Mouse (Mus musculus) liver, adult 2 months (tissue): ENCODE results near the gene Hdac7. TPM values are rescaled to one million over a fixed set of nuclear protein-coding genes. Genes with fewer than 3 reads are reported as not detected.
A peak's percentile ranks its signal among the peaks of the same experiment; 100 is the strongest.

Experiments
- DNase-seq: peaks from one replicate; pipeline ENCODE4 v3.0.0-alpha.2; 2011; ENCODE audit warnings: low read depth, low spot score; ENCODE audit errors: extremely low read depth
- H3K27ac ChIP-seq: fragments of 200-500 bp; replicated peaks from 2 replicates; pipeline ENCODE4 v1.5.1; 2012; ENCODE audit warnings: low read depth, mild to moderate bottlenecking, control low read depth, inconsistent platforms, low read length; ENCODE audit not compliant: insufficient read depth
- H3K27me3 ChIP-seq: fragments of 200-500 bp; 2 replicates; pipeline ENCODE4 v1.6.1; 2012; ENCODE audit warnings: mild to moderate bottlenecking, moderate library complexity, low read length, inconsistent platforms; ENCODE audit not compliant: control insufficient read depth, insufficient read depth
- H3K36me3 ChIP-seq: fragments of 200-500 bp; 2 replicates; pipeline ENCODE4 v1.6.1; 2012; ENCODE audit warnings: low read length, inconsistent platforms; ENCODE audit not compliant: control insufficient read depth, insufficient read depth
- H3K4me1 ChIP-seq: fragments of 200-500 bp; 2 replicates; pipeline ENCODE4 v1.6.1; 2011; ENCODE audit warnings: low read length; ENCODE audit not compliant: control insufficient read depth, insufficient read depth
- H3K4me3 ChIP-seq: fragments of 200-500 bp; 2 replicates; pipeline ENCODE4 v1.5.1; 2011; ENCODE audit warnings: low read depth, mild to moderate bottlenecking, control low read depth, low read length, moderate library complexity; ENCODE audit not compliant: insufficient read depth
- H3K79me2 ChIP-seq: fragments of 200-500 bp; 2 replicates; pipeline ENCODE4 v1.6.1; 2012; ENCODE audit warnings: inconsistent platforms, mild to moderate bottlenecking, low read length, moderate library complexity; ENCODE audit not compliant: control insufficient read depth, insufficient read depth
- H3K9ac ChIP-seq: fragments of 200-500 bp; 2 replicates; pipeline ENCODE4 v1.6.1; 2012; ENCODE audit warnings: low read depth, mild to moderate bottlenecking, control low read depth, inconsistent platforms, low read length
- CTCF ChIP-seq: fragments of 200-500 bp; IDR thresholded peaks from 2 replicates; pipeline ENCODE4 v1.5.1; 2011; ENCODE audit warnings: low read depth, low read length, control low read depth
- POLR2A ChIP-seq: fragments of 200-500 bp; IDR thresholded peaks from 2 replicates; pipeline ENCODE4 v1.6.1; 2011; ENCODE audit warnings: low read length, control low read depth; ENCODE audit not compliant: insufficient read depth; ENCODE audit errors: extremely low read depth
- WGBS: fragments of 180-500 bp; shearing (Covaris S2); methylation state at CpG from one replicate; pipeline ENCODE4 v1.1.7; 2018; 5-methylcytosine and 5-hydroxymethylcytosine counted together
- polyA plus RNA-seq: library from polyadenylated mRNA; depleted of rRNA; stranded (reverse); fragments of >200 nt; gene quantifications from 2 replicates; pipeline ENCODE4 v1.2.3, GENCODE M21; 2012
- total RNA-seq: library from RNA; depleted of rRNA; stranded (reverse); fragments of >200 nt; gene quantifications from 2 replicates; pipeline ENCODE4 v1.2.3, GENCODE M21; 2014

The Hdac7 gene
- total and polyA plus RNA-seq, 2 experiments: 2.5 to 9.5 TPM

DNA sequence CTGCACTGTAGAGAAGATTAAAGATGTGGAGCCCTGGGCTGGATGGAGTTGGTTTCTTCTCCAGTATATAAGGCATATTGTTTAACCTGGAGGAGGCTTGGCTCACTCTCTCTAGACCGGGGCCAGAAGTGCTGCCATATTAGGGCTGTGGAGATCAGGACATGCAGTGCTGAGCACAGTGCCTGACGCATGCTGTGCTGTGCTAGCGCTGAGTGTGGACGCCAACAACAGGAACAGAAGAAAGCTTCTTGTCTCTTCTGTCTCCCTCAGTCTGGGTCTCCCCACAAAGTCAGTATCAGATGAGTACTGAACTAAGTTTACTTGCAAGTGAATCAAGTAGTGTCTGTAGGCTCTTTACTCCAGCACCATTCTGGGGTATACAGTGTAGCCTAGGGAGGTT is 4.8 kb downstream of the Hdac7 start:
- WGBS: 91% methylated on average over 4 of the region's 4 CpGs
- Histone ChIP-seq H3K27ac (no peak overlapping the region), H3K4me1 (peaks cover 8% of the 10 kb centered on the region)

DNA sequence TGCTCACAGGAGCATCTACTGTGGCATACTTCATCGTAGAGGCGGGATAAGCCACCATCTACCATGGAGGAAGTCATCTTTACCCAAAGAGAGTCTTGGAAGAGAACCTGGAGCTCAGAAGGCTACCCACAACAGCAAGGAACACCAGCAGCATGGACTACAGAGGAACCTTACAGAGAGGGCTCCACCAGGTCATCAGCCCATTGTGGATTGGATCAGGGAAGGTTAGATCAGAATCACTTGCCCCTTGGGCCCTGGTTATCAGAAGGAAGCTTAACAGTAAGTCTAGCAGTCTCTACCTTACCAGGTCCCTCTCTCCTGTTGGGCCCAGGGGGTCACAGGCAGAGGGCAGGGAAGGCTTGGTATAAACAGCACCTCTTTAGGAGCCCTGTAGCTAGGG is 5.3 kb downstream of the Hdac7 start:
- TF ChIP-seq POLR2A: no peak
- TF ChIP-seq CTCF: no peak
- H3K4me1 ChIP-seq: peaks cover 8% of the 10 kb centered on the region
- H3K27ac ChIP-seq: no peak overlapping the region
- no peak for DNase-seq
- no peak overlapping the region for H3K9ac ChIP-seq
- H3K4me3 ChIP-seq: no peak overlapping the region
- H3K36me3 ChIP-seq: no peaks in the 10 kb centered on the region
- WGBS: 91% methylated on average over 2 of the region's 2 CpGs
- no peaks in the 10 kb centered on the region for H3K27me3 ChIP-seq
- no peaks in the 10 kb centered on the region for H3K79me2 ChIP-seq

More for the DNA sequence above, 4.8 kb downstream of the Hdac7 start:
- Histone ChIP-seq H3K9ac (no peak overlapping the region), H3K36me3 (no peaks in the 10 kb centered on the region), H3K27me3 (no peaks in the 10 kb centered on the region), H3K79me2 (no peaks in the 10 kb centered on the region), H3K4me3 (no peak overlapping the region)
- no peak for DNase-seq
- TF ChIP-seq CTCF (no peak), POLR2A (no peak)

DNA sequence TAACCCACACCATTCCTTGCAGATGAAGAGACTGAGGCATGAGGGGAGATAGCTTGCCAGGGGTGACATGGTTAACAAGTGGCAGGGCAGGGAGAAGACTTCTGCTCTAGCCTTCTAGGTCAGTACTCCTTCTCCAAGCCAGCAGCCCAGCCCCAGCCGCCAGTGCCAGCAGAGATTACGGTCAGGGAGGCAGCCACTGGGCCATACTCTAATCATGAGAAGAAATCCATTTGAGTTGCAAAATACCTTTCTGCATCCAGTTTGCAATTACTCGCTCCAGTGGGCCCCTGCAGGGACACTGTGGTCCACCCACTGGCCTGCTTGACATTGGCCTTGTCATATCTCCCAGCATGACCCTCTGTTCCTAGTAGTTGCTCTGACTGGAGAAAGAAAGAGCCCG is 5.9 kb downstream of the Hdac7 start:
- DNase-seq: no peak
- 86% methylated on average over 4 of the region's 4 CpGs for WGBS
- Histone ChIP-seq H3K36me3 (no peaks in the 10 kb centered on the region), H3K4me1 (peaks cover 8% of the 10 kb centered on the region), H3K27ac (no peak overlapping the region), H3K4me3 (no peak overlapping the region), H3K27me3 (no peaks in the 10 kb centered on the region), H3K79me2 (no peaks in the 10 kb centered on the region), H3K9ac (no peak overlapping the region)
- TF ChIP-seq CTCF (no peak), POLR2A (no peak)

DNA sequence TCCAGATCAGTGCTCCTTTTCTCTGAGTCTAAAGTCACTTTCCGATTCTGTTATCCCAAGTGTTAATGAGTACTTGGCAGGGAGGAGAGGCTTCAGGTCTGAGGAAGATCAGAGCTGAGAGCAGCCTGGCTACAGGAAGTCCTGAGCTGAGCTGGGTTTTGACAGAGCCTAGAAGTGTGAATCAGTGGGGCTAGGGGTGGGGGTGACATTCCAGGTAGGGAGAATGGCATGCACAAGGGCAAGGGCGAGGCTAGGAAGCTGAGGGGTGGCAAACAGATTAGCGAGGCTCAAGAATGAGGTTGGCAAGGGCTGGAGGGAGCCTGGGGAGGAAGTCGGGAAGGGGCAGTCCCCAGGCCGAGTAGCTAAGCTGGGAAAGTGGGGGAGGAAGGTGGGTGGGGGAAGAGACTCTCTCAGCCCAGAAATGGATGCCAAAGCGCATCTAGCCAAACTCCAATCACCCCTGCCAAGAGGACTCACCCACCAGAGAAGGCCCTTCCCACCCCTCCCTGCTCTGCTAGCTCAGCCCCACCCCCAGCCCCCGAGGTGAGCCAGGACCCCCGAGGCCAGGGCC is 6.7 kb downstream of the Hdac7 start:
- no peaks in the 10 kb centered on the region for H3K79me2 ChIP-seq
- 22% methylated on average over 8 of the region's 8 CpGs for WGBS
- H3K4me1 ChIP-seq: peaks cover 8% of the 10 kb centered on the region
- DNase-seq: no peak
- H3K36me3 ChIP-seq: no peaks in the 10 kb centered on the region
- H3K4me3 ChIP-seq: no peak overlapping the region
- no peaks in the 10 kb centered on the region for H3K27me3 ChIP-seq
- no peak for TF ChIP-seq POLR2A
- no peak for TF ChIP-seq CTCF
- H3K27ac ChIP-seq: 0 out of 2 replicates have a peak overlapping the region, but pooled peaks have one; percentile 2
- H3K9ac ChIP-seq: no peak overlapping the region

DNA sequence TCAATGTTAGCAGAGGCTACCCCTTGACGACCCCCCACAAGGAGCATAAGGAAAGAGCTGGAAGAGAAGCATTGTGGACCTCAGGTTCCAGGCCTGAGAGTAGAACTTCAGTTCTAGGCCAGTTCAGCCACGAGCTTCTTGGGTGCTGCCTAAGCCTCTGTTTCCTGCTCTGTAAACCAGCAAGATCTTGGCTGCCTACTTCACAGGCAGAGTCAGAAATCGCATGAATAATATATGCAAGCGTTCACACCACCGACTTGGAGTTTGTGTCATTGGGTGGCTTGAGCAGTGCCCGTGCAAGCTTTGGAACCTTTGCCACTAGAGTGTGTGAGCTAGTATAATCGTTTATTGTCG is 7.4 kb downstream of the Hdac7 start:
- DNase-seq: no peak
- no peak overlapping the region; the same call in 1 of the 2 replicates for H3K27ac ChIP-seq
- no peaks in the 10 kb centered on the region for H3K36me3 ChIP-seq
- no peaks in the 10 kb centered on the region for H3K27me3 ChIP-seq
- peaks cover 8% of the 10 kb centered on the region for H3K4me1 ChIP-seq
- H3K4me3 ChIP-seq: no peak overlapping the region
- H3K9ac ChIP-seq: no peak overlapping the region
- H3K79me2 ChIP-seq: no peaks in the 10 kb centered on the region
- TF ChIP-seq CTCF (no peak), POLR2A (no peak)
- WGBS: 56% methylated on average over 8 of the region's 8 CpGs

DNA sequence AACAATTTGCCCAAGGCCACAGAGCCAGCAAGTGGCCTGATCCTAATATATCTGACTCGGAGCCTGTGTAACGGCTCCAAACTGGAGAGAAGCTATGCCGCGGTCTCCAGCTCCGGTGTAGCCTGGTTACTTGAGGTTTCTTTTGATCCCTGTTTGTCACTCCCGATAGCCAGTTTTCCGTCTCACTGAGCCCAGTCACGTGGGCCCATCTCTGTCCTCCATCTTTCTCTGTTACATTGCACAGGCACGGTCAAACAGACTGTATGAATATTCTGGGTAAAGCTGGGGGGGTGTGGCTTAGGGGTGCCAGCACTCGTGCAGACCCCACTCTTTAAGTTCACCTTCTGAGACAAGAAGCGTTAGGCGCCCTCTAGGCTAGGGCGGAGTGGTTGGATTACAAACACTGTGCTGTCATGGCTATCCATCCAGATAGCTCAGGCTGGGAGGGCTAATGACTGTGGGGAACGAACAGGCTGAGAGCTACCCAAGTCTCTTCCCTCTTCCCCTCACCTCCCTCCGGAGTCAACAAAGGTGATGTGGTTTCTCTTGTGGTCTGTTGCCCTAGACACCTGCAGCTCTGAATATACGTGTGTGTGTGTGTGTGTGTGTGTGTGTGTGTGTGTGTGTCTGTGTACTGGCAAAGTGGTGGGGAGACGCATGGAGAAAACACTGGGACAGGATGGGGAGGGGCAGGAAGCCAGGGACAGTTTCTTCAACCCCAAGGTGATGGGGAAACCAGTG is 8.0 kb downstream of the Hdac7 start:
- Histone ChIP-seq H3K27me3 (no peaks in the 10 kb centered on the region), H3K4me3 (no peak overlapping the region), H3K9ac (no peak overlapping the region), H3K79me2 (no peaks in the 10 kb centered on the region), H3K27ac (no peak overlapping the region; the same call in 1 of the 2 replicates), H3K4me1 (peaks cover 8% of the 10 kb centered on the region), H3K36me3 (no peaks in the 10 kb centered on the region)
- DNase-seq: no peak
- TF ChIP-seq POLR2A (no peak), CTCF (no peak)
- 62% methylated on average over 17 of the region's 17 CpGs for WGBS
